Mouse (Mus musculus): Measurements from ENCODE around the gene Lrrc72. TPM values are rescaled to one million over a fixed set of nuclear protein-coding genes. Genes with fewer than 3 reads are reported as not detected.

Lrrc72 gene
- polyA plus RNA-seq, 1 experiment from 2014 or later, result not detected

- no peak overlapping the region for H3K4me3 ChIP-seq (ENCODE audit: low read depth, low read length)
- H3K27ac ChIP-seq (ENCODE audit: low read length), result no peak overlapping the region
- H3K4me2 ChIP-seq (ENCODE audit: low read depth, low read length), result no peak overlapping the region
- H3K36me3 ChIP-seq (ENCODE audit: control insufficient read depth, insufficient read depth), result no peaks in the 10 kb centered on the region
- ATAC-seq (ENCODE audit: low read depth), result no peak
- no peaks in the 10 kb centered on the region for H3K9me3 ChIP-seq (replicated peaks; ENCODE audit: control insufficient read depth, low read length)
- no peak overlapping the region for H3K9ac ChIP-seq (ENCODE audit: low read depth, low read length)
- no peaks in the 10 kb centered on the region; the same call in none of the 2 replicates for H3K4me1 ChIP-seq (ENCODE audit: control insufficient read depth, low read depth, low read length)
- no peaks in the 10 kb centered on the region for H3K27me3 ChIP-seq (ENCODE audit: control insufficient read depth, insufficient read depth, low read depth, low read length)
- 47% methylated on average over 1 of the region's 1 CpGs for WGBS (ENCODE audit: insufficient replicate concordance)
These were observed 87.9 kb downstream of the Lrrc72 start for GRCm38 (mm10) chr12:36165299-36165698.

- 28% methylated on average over 7 of the region's 7 CpGs for WGBS (ENCODE audit: insufficient replicate concordance)
- ATAC-seq (ENCODE audit: low read depth), result no peak; the same call in 1 of the 2 replicates
- no peak overlapping the region for H3K4me3 ChIP-seq (ENCODE audit: low read depth, low read length)
- H3K27ac ChIP-seq (ENCODE audit: low read length), result no peak overlapping the region
- no peaks in the 10 kb centered on the region for H3K36me3 ChIP-seq (ENCODE audit: control insufficient read depth, insufficient read depth)
- H3K4me1 ChIP-seq (ENCODE audit: control insufficient read depth, low read depth, low read length), result no peaks in the 10 kb centered on the region; the same call in none of the 2 replicates
- H3K9ac ChIP-seq (ENCODE audit: low read depth, low read length), result no peak overlapping the region
- H3K27me3 ChIP-seq (ENCODE audit: control insufficient read depth, insufficient read depth, low read depth, low read length), result no peaks in the 10 kb centered on the region
- no peak overlapping the region for H3K4me2 ChIP-seq (ENCODE audit: low read depth, low read length)
- H3K9me3 ChIP-seq (replicated peaks; ENCODE audit: control insufficient read depth, low read length), result no peaks in the 10 kb centered on the region
These were observed 88.9 kb downstream of the Lrrc72 start for GRCm38 (mm10) chr12:36164126-36164791.

Other genes with a start within 250 kb of the Lrrc72 start
- gene Tspan13, start 210.9 kb downstream of the Lrrc72 start, polyA plus RNA-seq (2015; fragmentation: Nextera tagmentation; extraction: Ambion mirVana), result 16.6 and 16.8 TPM in 2 replicates
- 6.9 TPM in 2 replicates for gene Ankmy2, start 96.3 kb downstream of the Lrrc72 start, polyA plus RNA-seq (2015; fragmentation: Nextera tagmentation; extraction: Ambion mirVana)
- gene Bzw2, start 95.3 kb downstream of the Lrrc72 start, polyA plus RNA-seq (2015; fragmentation: Nextera tagmentation; extraction: Ambion mirVana), result 33.2 and 34.1 TPM in 2 replicates
- gene Sostdc1, start 60.7 kb upstream of the Lrrc72 start, polyA plus RNA-seq (2015; fragmentation: Nextera tagmentation; extraction: Ambion mirVana), result 0.18 TPM in 2 replicates
- 1.7 and 1.8 TPM in 2 replicates for gene Ispd, start 128.1 kb upstream of the Lrrc72 start, polyA plus RNA-seq (2015; fragmentation: Nextera tagmentation; extraction: Ambion mirVana)
- gene D630036H23Rik, start 128.8 kb upstream of the Lrrc72 start, polyA plus RNA-seq (2015; fragmentation: Nextera tagmentation; extraction: Ambion mirVana), result 0.20 and 0.34 TPM in 2 replicates